Mouse (Mus musculus): ENCODE measurements at regions not wholly inside any gene's neighbourhood (a gene's known extent, or its start where the extent isn't known, plus 50 kb on each side); places are given as distances from the start of the nearest gene placed in this dataset.
"Not testable (repeated sequence)": the region's sequence is repeated elsewhere in the genome, so short reads cannot be mapped to it uniquely, and the experiment has no call there.

DNA sequence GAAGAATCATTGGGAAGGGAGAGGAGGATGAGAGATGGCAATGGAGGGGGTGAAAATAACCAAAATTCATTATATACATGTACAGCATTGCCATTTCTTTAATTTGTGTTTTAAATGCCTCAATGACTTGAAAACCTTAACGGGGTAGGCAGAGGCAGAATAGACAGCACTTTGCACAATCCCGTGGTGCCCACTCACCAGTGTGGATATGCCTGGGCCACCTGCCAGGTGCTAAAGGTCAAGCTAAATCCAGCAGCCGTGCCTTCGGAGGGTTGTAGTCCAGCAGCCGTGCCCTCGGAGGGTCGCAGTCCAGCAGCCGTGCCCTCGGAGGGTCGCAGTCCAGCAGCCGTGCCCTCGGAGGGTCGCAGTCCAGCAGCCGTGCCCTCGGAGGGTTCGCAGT, 182.0 kb downstream of the Srek1 start:
- Histone ChIP-seq H3K27ac (ENCODE audit: low read depth, low read length) (no peak overlapping the region), H3K9ac (ENCODE audit: low read depth, low read length) (no peak overlapping the region), H3K4me2 (ENCODE audit: low read length) (no peak overlapping the region), H3K36me3 (ENCODE audit: control insufficient read depth, insufficient read depth, low read length) (no peaks in the 10 kb centered on the region), H3K9me3 (ENCODE audit: control insufficient read depth, low read length) (no peaks in the 10 kb centered on the region; the same call in 1 of the 2 replicates), H3K27me3 (replicated peaks; ENCODE audit: control insufficient read depth, insufficient read depth, low read length) (no peaks in the 10 kb centered on the region), H3K4me3 (ENCODE audit: low read length) (no peak overlapping the region), H3K4me1 (ENCODE audit: control insufficient read depth, insufficient read depth, low read depth, low read length) (no peaks in the 10 kb centered on the region)
- ATAC-seq: no peak
- WGBS: 82% methylated on average over 16 of the region's 16 CpGs

DNA sequence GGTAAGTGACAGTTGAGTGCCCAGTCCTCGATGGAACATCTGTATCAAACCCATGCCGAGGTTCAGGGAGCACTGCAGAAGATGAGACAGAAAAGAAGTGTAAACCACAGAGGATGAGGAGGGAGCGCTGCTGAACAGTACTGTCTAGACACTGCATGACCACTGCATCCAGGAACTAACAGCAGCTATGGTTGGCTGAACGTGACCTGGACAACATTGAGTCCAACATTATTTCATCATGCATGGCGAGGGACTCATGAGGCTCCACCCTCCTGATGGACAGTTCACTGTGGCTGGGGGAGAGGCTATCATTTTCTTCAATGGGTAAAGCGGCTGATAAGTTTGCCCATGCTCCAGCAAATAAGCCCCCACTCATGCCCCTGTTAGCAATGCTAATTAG, 182.5 kb downstream of the Srek1 start:
- Histone ChIP-seq H3K36me3 (ENCODE audit: control insufficient read depth, insufficient read depth, low read length) (no peaks in the 10 kb centered on the region), H3K4me1 (ENCODE audit: control insufficient read depth, insufficient read depth, low read depth, low read length) (no peaks in the 10 kb centered on the region), H3K4me2 (ENCODE audit: low read length) (no peak overlapping the region), H3K4me3 (ENCODE audit: low read length) (no peak overlapping the region), H3K27me3 (replicated peaks; ENCODE audit: control insufficient read depth, insufficient read depth, low read length) (no peaks in the 10 kb centered on the region), H3K9ac (ENCODE audit: low read depth, low read length) (no peak overlapping the region), H3K9me3 (ENCODE audit: control insufficient read depth, low read length) (no peaks in the 10 kb centered on the region; the same call in 1 of the 2 replicates), H3K27ac (ENCODE audit: low read depth, low read length) (no peak overlapping the region)
- ATAC-seq: no peak
- 82% methylated on average over 6 of the region's 6 CpGs for WGBS

DNA sequence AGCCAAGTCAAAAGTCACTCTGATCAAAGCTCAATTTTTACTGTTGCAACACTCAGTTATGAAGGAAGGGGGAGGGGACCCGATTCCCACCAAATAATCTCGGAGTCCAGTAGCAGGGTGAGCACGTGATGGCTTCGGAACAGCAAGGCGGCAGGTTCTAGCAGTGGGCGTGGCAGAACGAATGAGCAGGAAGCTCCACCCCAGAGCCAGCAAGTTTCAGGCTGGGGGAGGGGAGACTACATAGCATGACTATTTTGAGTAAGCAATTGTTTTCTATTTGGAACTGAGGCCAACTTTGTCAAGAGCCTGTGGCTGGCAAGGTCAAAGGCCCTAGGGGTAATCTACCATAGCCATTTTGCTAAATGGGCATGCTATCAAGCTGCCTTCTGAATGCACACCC, 183.0 kb downstream of the Srek1 start:
- not testable (repeated sequence) for H3K4me2 ChIP-seq (ENCODE audit: low read length); H3K9me3 ChIP-seq (ENCODE audit: control insufficient read depth, low read length); H3K36me3 ChIP-seq (ENCODE audit: control insufficient read depth, insufficient read depth, low read length); H3K4me1 ChIP-seq (ENCODE audit: control insufficient read depth, insufficient read depth, low read depth, low read length); H3K27ac ChIP-seq (ENCODE audit: low read depth, low read length); H3K27me3 ChIP-seq (replicated peaks; ENCODE audit: control insufficient read depth, insufficient read depth, low read length); H3K4me3 ChIP-seq (ENCODE audit: low read length); ATAC-seq; H3K9ac ChIP-seq (ENCODE audit: low read depth, low read length)
- 67% methylated on average over 7 of the region's 7 CpGs for WGBS

DNA sequence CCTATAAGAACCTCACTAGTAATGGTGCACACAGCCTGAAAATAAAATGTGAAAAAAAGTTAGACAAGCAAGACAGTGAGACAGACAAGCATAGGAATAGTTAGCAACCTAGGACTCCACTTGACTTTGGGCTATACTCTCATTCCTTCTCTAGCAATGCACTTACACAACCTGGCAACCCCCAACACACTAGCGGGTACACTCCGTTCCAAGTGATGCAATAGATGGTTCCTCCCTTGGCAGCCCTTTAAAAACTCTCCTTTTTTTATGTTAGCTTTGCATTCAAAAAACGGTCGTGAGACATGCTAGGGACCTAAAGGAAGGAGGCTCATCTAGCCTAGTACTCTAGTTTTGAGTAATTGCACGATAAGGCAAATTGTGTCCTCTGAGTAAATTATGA, 184.8 kb downstream of the Srek1 start:
- H3K27me3 ChIP-seq (replicated peaks; ENCODE audit: control insufficient read depth, insufficient read depth, low read length): no peaks in the 10 kb centered on the region
- no peak overlapping the region for H3K4me3 ChIP-seq (ENCODE audit: low read length)
- H3K4me1 ChIP-seq (ENCODE audit: control insufficient read depth, insufficient read depth, low read depth, low read length): no peaks in the 10 kb centered on the region
- 88% methylated on average over 5 of the region's 5 CpGs for WGBS
- no peaks in the 10 kb centered on the region for H3K36me3 ChIP-seq (ENCODE audit: control insufficient read depth, insufficient read depth, low read length)
- H3K27ac ChIP-seq (ENCODE audit: low read depth, low read length): no peak overlapping the region
- H3K9ac ChIP-seq (ENCODE audit: low read depth, low read length): no peak overlapping the region
- H3K9me3 ChIP-seq (ENCODE audit: control insufficient read depth, low read length): no peaks in the 10 kb centered on the region; the same call in 1 of the 2 replicates
- ATAC-seq: no peak
- H3K4me2 ChIP-seq (ENCODE audit: low read length): no peak overlapping the region

DNA sequence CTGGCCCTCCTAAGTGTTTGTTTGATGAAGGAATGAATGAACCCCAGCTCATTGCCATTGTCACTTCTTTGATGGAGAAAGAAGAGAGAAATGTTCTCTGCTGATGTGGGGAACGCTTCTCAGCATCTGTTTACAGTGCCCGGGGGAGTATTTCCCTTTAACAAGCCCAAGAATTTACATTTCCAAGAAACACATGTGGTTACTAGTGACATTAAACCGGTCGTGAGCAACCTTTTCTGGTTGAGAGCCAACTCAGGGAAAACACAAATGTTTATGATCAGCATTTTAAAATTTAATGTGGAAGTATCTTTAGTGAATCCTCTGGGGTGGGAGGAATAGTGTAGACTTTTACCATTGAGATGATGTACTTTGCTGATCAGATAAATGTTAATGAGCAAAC, 197.6 kb downstream of the Srek1 start:
- no peaks in the 10 kb centered on the region for H3K27me3 ChIP-seq (replicated peaks; ENCODE audit: control insufficient read depth, insufficient read depth, low read length)
- H3K4me1 ChIP-seq (ENCODE audit: control insufficient read depth, insufficient read depth, low read depth, low read length): no peaks in the 10 kb centered on the region
- no peaks in the 10 kb centered on the region for H3K36me3 ChIP-seq (ENCODE audit: control insufficient read depth, insufficient read depth, low read length)
- WGBS: 45% methylated on average over 4 of the region's 4 CpGs
- no peak overlapping the region for H3K27ac ChIP-seq (ENCODE audit: low read depth, low read length)
- no peak overlapping the region for H3K4me2 ChIP-seq (ENCODE audit: low read length)
- H3K9me3 ChIP-seq (ENCODE audit: control insufficient read depth, low read length): no peaks in the 10 kb centered on the region
- H3K4me3 ChIP-seq (ENCODE audit: low read length): no peak overlapping the region
- no peak overlapping the region for H3K9ac ChIP-seq (ENCODE audit: low read depth, low read length)
- no peak for ATAC-seq

DNA sequence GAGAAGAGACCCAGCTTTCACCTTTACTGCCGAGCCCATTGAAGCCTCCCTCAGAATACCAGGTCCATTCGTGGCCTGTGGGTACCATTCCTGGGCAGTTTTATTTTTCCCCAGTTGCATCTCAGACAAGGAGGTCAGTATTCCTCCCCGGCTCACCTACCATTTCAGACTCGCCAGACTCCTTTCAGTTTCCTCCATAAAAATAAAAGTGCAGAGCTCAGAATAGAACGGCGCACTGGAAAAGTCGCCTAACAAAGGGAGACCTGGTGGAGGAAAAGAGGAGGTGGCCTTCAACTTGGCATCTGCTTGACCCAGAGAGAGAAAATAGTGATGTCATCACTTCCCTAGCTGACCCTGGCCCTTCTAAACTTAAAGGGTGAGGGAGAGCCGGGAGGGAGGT, 209.7 kb downstream of the Srek1 start:
- H3K9ac ChIP-seq (ENCODE audit: low read depth, low read length): no peak overlapping the region
- H3K4me2 ChIP-seq (ENCODE audit: low read length): no peak overlapping the region
- WGBS: 72% methylated on average over 8 of the region's 8 CpGs
- H3K36me3 ChIP-seq (ENCODE audit: control insufficient read depth, insufficient read depth, low read length): no peaks in the 10 kb centered on the region
- no peak for ATAC-seq
- H3K4me3 ChIP-seq (ENCODE audit: low read length): no peak overlapping the region
- H3K27me3 ChIP-seq (replicated peaks; ENCODE audit: control insufficient read depth, insufficient read depth, low read length): no peaks in the 10 kb centered on the region
- peaks cover 4% of the 10 kb centered on the region; the same call in 1 of the 2 replicates for H3K4me1 ChIP-seq (ENCODE audit: control insufficient read depth, insufficient read depth, low read depth, low read length)
- no peaks in the 10 kb centered on the region for H3K9me3 ChIP-seq (ENCODE audit: control insufficient read depth, low read length)
- H3K27ac ChIP-seq (ENCODE audit: low read depth, low read length): no peak overlapping the region

DNA sequence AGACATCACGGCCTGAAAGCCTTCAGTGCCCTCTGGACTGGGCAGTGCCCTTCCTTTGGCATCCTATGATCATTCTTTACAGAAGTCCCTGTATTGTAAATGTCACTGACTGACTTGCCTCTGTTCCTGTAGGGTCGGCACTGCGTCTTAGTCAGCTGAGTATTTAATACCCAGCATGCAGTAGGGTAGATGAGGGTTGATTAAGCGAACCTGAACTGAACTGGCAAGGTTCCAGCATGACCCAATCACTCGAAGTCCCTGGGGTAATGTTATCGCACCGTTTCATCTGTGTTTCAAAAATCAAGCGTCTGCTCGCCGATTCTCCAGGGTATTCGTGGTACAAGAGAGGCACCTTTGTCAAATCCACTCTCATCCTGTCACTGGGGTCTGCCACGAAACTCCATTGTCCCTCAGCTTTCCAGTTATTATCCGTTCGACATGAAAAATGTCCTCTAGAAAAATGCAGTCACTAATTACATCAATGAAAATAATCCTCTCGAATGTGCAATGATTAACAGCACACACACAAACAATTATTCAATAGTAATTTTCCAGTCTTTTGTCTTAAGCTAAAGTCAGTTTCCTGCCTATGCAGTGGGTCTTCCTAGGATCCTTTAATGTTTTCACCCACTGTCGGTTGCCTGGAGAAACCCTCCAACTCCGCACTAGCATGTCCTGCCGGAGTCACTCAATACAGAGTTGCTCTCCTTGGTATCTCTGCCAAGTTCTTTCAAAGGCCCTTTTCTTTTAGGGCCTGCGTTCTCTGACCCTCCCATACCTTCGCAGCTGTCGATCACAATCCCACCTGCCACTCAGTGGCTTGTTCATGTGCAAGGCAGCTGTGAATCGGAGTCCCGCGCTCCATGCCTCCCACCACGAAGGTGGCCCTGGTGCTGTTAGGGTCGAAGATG, 212.4 kb downstream of the Srek1 start:
- ATAC-seq: peak; percentile 67
- Histone ChIP-seq H3K27ac (ENCODE audit: low read depth, low read length) (no peak overlapping the region), H3K27me3 (replicated peaks; ENCODE audit: control insufficient read depth, insufficient read depth, low read length) (no peaks in the 10 kb centered on the region), H3K9ac (ENCODE audit: low read depth, low read length) (no peak overlapping the region), H3K4me1 (ENCODE audit: control insufficient read depth, insufficient read depth, low read depth, low read length) (peaks cover 4% of the 10 kb centered on the region; the same call in 1 of the 2 replicates), H3K4me2 (ENCODE audit: low read length) (peak overlapping the region; percentile 24; the same call in 1 of the 2 replicates), H3K9me3 (ENCODE audit: control insufficient read depth, low read length) (no peaks in the 10 kb centered on the region), H3K4me3 (ENCODE audit: low read length) (no peak overlapping the region), H3K36me3 (ENCODE audit: control insufficient read depth, insufficient read depth, low read length) (no peaks in the 10 kb centered on the region)
- 43% methylated on average over 26 of the region's 26 CpGs for WGBS

DNA sequence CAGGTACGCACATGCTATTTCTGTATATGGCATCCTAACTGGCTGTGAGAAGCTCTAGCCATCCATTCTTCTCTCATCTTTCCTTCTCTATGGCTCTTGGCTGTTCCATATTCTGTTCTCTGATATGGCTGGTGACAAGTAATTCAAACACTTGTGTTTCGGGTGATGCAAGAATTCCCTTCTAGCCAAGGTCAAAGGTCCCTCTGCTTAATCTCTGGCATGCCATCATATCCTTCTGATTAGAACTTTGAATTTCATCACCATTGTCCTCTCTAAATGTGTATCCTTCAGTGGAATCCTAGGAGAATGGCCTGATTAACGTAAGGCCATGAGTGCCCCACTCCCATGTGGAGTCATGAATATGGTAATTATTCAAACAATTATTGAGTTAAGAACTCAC, 215.5 kb downstream of the Srek1 start:
- Histone ChIP-seq H3K36me3 (ENCODE audit: control insufficient read depth, insufficient read depth, low read length) (no peaks in the 10 kb centered on the region), H3K4me1 (ENCODE audit: control insufficient read depth, insufficient read depth, low read depth, low read length) (peaks cover 4% of the 10 kb centered on the region; the same call in 1 of the 2 replicates), H3K9me3 (ENCODE audit: control insufficient read depth, low read length) (no peaks in the 10 kb centered on the region), H3K4me2 (ENCODE audit: low read length) (no peak overlapping the region), H3K27me3 (replicated peaks; ENCODE audit: control insufficient read depth, insufficient read depth, low read length) (no peaks in the 10 kb centered on the region), H3K9ac (ENCODE audit: low read depth, low read length) (no peak overlapping the region), H3K27ac (ENCODE audit: low read depth, low read length) (no peak overlapping the region), H3K4me3 (ENCODE audit: low read length) (no peak overlapping the region)
- 69% methylated on average over 3 of the region's 3 CpGs for WGBS
- ATAC-seq: no peak

DNA sequence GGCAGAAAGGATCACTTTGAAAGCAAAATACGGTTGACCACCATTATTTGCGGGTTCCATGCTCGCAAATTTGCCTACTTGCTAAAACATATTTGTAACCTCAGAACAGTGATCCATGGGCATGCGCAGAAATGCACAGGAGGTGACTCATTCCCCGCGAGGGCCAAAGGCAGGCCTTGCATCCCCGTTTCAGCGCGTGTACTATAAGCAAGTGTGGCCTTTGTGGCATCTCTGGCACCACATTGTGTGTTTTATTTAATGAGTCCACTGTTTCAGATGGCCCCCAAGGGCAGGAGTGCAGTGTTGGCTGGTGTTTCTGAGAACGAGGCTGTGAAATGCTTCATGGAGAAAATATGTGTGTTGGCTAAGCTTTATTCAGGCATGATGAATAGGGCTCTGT, 205.3 kb upstream of the Mast4 start:
- no peaks in the 10 kb centered on the region for H3K4me1 ChIP-seq (ENCODE audit: control insufficient read depth, insufficient read depth, low read depth, low read length)
- ATAC-seq: no peak
- no peak overlapping the region for H3K9ac ChIP-seq (ENCODE audit: low read depth, low read length)
- no peaks in the 10 kb centered on the region for H3K9me3 ChIP-seq (ENCODE audit: control insufficient read depth, low read length)
- H3K27ac ChIP-seq (ENCODE audit: low read depth, low read length): no peak overlapping the region
- WGBS: 81% methylated on average over 10 of the region's 10 CpGs
- H3K27me3 ChIP-seq (replicated peaks; ENCODE audit: control insufficient read depth, insufficient read depth, low read length): no peaks in the 10 kb centered on the region
- no peak overlapping the region for H3K4me2 ChIP-seq (ENCODE audit: low read length)
- H3K4me3 ChIP-seq (ENCODE audit: low read length): no peak overlapping the region
- H3K36me3 ChIP-seq (ENCODE audit: control insufficient read depth, insufficient read depth, low read length): no peaks in the 10 kb centered on the region
